Mouse (Mus musculus) E14TG2a.4 (cell line): ENCODE measurements around the gene Phf14.

ENCODE experiments used
- H3K27me3 ChIP-seq: 2 replicates; pipeline ENCODE4 v1.6.1; 2014; ENCODE audit warnings: low read length, control low read depth; ENCODE audit not compliant: insufficient read depth
- H3K36me3 ChIP-seq: 2 replicates; pipeline ENCODE4 v1.6.1; 2014; ENCODE audit warnings: low read length, control low read depth; ENCODE audit not compliant: insufficient read depth
- H3K4me1 ChIP-seq: replicated peaks from 2 replicates; pipeline ENCODE4 v1.6.1; 2014; ENCODE audit warnings: low read depth, low read length, control low read depth
- H3K4me3 ChIP-seq: replicated peaks from 2 replicates; pipeline ENCODE4 v1.5.1; 2014; ENCODE audit warnings: mild to moderate bottlenecking, low read length
- H3K9me3 ChIP-seq: 2 replicates; pipeline ENCODE4 v1.6.1; 2014; ENCODE audit warnings: low read length, control low read depth
- CTCF ChIP-seq: conservative IDR thresholded peaks from 2 replicates; pipeline ENCODE4 v1.5.1; 2014; ENCODE audit warnings: low read length
- NANOG ChIP-seq: IDR thresholded peaks from 2 replicates; pipeline ENCODE4 v1.6.1; 2014; ENCODE audit warnings: borderline replicate concordance, low read length, mixed read lengths
- POU5F1 ChIP-seq: IDR thresholded peaks from 2 replicates; pipeline ENCODE4 v1.6.1; 2014; ENCODE audit warnings: low read length, borderline replicate concordance

Gene Phf14

DNA sequence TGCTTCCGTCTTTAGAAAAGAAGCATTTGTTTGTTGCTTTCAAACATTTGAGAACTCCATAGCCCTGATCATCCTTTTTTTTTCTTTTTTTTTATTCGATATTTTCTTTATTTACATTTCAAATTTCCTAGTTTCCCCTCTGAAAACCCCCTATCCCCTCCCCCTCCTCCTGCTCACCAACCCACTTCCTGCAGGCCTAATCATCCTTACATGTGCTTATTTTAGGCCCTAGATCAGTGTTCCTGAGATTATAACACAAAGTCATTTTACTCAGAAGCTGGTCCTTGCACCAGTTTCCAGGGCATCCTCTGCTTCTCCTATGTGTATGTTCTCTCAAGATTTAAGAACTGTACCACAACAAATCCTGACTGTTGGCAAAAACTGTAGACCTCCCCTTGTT, 161.7 kb downstream of the Phf14 start:
- Histone ChIP-seq H3K27me3 (no peaks in the 10 kb centered on the region), H3K9me3 (no peaks in the 10 kb centered on the region), H3K36me3 (no peaks in the 10 kb centered on the region), H3K4me3 (no peak overlapping the region), H3K4me1 (no peaks in the 10 kb centered on the region)
- no peak for TF ChIP-seq POU5F1
- TF ChIP-seq CTCF: no peak
- no peak for TF ChIP-seq NANOG

DNA sequence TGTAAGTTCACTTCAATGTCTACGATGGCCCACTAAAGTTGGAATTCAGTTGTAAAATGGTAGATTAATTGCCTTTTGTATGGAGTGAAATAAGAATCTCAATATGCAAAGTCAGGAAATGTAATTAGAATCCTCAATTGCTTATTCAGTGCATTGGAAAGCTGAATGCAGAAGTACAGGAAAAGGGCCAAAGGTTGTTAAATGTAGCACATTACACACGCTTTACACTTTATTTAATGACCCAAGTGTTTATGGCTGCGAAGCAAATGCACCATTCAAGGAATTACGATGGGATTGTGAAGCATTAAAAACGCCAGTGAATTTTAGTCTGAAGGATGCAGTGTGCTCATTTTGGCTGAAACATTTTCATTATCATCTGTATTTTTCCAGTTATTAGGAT, 167.0 kb downstream of the Phf14 start:
- no peak for TF ChIP-seq CTCF
- TF ChIP-seq NANOG: no peak
- no peak for TF ChIP-seq POU5F1

DNA sequence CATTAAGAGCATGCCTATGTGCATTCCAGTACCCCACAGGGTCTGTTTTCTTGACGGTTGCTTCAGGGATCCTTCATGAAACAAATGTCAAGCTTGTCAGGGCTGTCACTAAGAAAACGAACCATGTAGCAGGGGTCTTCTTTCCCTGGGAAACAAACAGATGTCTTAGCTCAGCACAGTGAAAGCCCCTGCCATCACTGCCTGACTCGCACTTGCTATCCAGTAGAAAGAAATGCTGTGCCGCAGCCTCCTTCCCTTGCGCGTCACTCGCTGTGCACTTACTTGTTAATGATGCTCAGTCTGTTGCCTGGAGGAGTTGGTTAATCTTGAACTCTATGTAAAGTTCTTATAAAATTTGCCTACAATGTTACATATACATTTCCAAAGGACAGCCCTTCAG, 169.7 kb downstream of the Phf14 start:
- 0 out of 2 replicates have a peak, but pooled peaks cover 2% of the 10 kb centered on the region for H3K4me1 ChIP-seq
- no peaks in the 10 kb centered on the region for H3K36me3 ChIP-seq
- no peak overlapping the region for H3K4me3 ChIP-seq
- TF ChIP-seq NANOG: no peak
- TF ChIP-seq POU5F1: no peak
- TF ChIP-seq CTCF: no peak
- no peaks in the 10 kb centered on the region for H3K9me3 ChIP-seq
- no peaks in the 10 kb centered on the region for H3K27me3 ChIP-seq

More for the DNA sequence above, 167.0 kb downstream of the Phf14 start:
- H3K9me3 ChIP-seq: no peaks in the 10 kb centered on the region
- H3K4me3 ChIP-seq: no peak overlapping the region
- no peaks in the 10 kb centered on the region for H3K27me3 ChIP-seq
- H3K4me1 ChIP-seq: 0 out of 2 replicates have a peak, but pooled peaks cover 2% of the 10 kb centered on the region
- no peaks in the 10 kb centered on the region for H3K36me3 ChIP-seq

DNA sequence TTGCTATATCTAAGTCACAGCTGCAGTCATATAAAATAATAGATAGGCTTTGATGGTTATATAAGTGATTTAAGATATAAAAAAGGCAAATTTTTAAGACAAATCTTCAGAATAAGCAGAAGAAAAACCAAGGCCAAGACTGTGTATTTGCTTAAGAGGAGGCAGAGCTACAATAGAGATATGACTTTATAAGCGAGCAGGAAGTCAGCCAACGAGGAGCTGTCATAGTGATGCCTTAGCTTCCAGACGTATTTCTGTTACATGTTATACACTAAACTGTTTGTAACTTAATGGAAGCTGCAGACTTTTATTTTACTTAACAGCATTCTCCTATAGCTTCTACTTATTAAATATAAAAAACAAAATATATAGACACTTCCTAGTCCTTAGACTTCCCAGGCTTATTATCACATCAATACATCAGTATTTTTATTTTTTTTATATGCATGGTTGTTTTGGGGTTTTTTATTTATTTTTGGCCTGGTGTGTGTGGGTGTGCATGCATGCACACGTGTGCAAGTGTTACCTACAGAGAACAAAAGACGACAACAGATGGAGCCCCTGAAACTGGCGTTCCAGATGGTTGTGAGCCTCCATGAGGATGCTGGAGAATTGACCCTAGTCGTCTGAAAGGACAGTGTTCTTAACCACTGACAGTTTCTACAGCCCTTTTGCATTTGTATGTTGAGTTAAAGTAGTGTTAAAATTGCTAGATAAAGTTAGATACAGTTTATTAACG, 170.4 kb downstream of the Phf14 start:
- no peaks in the 10 kb centered on the region for H3K36me3 ChIP-seq
- TF ChIP-seq CTCF (no peak), POU5F1 (no peak), NANOG (no peak)
- H3K9me3 ChIP-seq: no peaks in the 10 kb centered on the region
- H3K4me3 ChIP-seq: no peak overlapping the region
- H3K4me1 ChIP-seq: 0 out of 2 replicates have a peak, but pooled peaks cover 2% of the 10 kb centered on the region
- H3K27me3 ChIP-seq: no peaks in the 10 kb centered on the region

DNA sequence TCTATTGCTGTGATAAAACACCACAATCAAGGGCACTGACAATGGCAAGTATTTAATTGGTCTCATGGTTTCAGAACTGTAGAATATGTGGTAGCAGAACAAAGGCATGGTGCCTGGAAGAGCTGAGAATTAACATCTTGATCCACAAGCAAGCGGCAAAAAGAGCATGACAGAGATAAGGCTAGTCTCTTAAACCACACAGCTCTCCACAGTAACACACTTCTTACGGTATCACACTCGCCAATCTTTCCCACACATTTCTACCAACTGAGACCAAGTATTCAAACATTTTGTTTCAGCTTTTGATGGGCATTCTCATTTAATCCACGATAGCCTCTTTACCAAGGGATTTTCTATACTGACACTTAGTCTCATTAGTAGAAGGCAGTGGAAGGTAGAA, 171.7 kb downstream of the Phf14 start:
- no peak for TF ChIP-seq POU5F1
- no peak for TF ChIP-seq CTCF
- no peak for TF ChIP-seq NANOG
- no peaks in the 10 kb centered on the region for H3K36me3 ChIP-seq
- H3K27me3 ChIP-seq: no peaks in the 10 kb centered on the region
- H3K9me3 ChIP-seq: no peaks in the 10 kb centered on the region
- H3K4me3 ChIP-seq: no peak overlapping the region
- H3K4me1 ChIP-seq: 0 out of 2 replicates have a peak, but pooled peaks cover 2% of the 10 kb centered on the region

DNA sequence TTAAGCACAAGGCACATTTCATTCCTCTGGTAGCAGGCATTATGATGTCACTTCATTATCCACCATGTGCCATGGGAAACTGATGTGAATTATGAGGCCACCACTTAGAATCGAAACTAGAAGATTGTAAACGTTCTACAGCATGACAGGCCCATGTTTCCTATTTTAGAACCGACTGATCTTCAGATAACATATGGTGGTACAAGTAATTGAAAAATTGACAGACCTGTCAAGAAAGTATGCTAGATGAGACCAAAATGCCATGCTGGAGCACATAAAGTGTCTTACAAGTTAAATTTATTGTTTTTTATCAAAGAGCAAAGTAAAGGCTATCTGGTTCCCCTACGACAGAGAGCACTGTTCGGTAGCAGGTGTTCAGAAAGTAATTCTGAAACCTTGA, 172.8 kb downstream of the Phf14 start:
- 0 out of 2 replicates have a peak, but pooled peaks cover 2% of the 10 kb centered on the region for H3K4me1 ChIP-seq
- no peaks in the 10 kb centered on the region for H3K9me3 ChIP-seq
- no peak overlapping the region for H3K4me3 ChIP-seq
- H3K36me3 ChIP-seq: no peaks in the 10 kb centered on the region
- H3K27me3 ChIP-seq: no peaks in the 10 kb centered on the region
- no peak for TF ChIP-seq POU5F1
- TF ChIP-seq NANOG: no peak
- TF ChIP-seq CTCF: no peak

DNA sequence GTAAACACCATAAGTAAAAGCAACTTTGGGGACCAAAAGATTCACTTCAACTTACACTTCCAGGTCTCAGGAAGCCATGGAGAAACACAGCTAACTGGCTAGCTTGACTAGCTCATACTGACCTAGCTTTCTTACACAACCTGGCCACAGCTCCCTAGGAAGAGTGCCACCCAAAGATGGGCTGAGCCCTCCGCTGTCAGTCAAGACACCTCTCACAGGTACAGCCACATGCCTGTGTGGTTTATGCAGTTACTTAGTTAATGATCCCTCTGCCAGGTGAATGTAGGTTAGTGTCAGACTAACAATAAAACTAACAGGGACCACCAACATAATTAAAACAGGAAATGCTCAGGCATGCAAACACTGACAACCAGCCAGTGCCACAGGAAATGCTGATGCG, 174.1 kb downstream of the Phf14 start:
- Histone ChIP-seq H3K36me3 (no peaks in the 10 kb centered on the region), H3K4me1 (no peaks in the 10 kb centered on the region), H3K9me3 (no peaks in the 10 kb centered on the region), H3K4me3 (no peak overlapping the region), H3K27me3 (no peaks in the 10 kb centered on the region)
- TF ChIP-seq CTCF (no peak), POU5F1 (no peak), NANOG (no peak)

DNA sequence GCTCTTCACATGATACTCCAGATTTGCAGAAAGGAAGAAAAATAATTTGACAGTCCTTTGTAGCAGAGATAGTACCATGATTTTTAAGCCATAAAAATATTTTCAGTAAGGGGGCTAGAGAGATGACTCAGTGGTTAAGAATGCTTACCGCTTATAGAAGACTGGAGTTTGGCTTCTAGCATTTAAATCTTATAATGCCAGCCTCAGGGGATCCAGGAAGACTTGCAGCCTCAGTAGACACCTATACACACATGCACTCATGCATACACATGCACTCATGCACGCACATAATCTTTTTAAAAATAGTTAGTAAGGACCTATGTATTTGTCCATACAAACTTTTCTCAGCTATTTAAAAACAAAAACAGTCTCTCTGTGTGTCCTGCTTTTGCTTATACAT, 174.5 kb downstream of the Phf14 start:
- Histone ChIP-seq H3K36me3 (no peaks in the 10 kb centered on the region), H3K4me3 (no peak overlapping the region), H3K4me1 (no peaks in the 10 kb centered on the region), H3K27me3 (no peaks in the 10 kb centered on the region), H3K9me3 (no peaks in the 10 kb centered on the region)
- TF ChIP-seq NANOG: no peak
- no peak for TF ChIP-seq POU5F1
- TF ChIP-seq CTCF: no peak

DNA sequence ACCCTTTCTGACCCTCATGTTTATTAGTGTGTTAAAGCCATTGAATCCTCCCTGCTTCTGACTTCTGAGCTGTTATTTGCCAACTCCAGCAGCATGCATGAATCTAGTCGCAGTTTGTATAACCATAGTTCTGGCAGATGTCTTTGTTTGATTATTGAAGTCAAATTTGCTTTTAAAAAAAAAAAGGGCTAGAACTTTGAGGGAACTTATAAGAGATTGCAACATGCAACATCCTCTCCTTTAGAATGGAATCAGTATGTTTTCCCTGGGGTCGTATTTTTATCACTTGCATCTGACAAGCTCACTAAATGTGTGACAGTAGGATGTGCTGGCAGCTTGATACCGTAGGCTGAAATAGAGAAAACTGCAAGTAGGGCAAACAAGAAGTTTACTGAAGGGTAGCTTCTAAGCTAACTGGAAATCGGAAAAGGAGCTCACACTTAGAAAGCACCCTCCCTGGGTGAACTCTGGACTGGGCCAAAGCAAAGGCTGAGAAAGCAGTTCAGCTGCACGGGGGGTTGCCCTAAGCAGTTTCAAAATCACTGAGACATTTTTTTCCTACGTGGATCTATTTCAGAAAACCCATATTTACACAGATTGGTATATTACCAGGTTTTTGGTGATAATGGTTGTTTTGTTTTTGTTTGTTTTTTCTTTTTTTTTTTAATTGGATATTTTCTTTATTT, 175.1 kb downstream of the Phf14 start:
- Histone ChIP-seq H3K27me3 (no peaks in the 10 kb centered on the region), H3K36me3 (no peaks in the 10 kb centered on the region), H3K4me3 (no peak overlapping the region), H3K4me1 (no peaks in the 10 kb centered on the region), H3K9me3 (no peaks in the 10 kb centered on the region)
- TF ChIP-seq POU5F1 (no peak), CTCF (no peak), NANOG (no peak)
